Mouse (Mus musculus) stomach, embryonic 16.5 days (tissue): Measurements from ENCODE around the gene Gpr84. TPM values are rescaled to one million over a fixed set of nuclear protein-coding genes. Genes with fewer than 3 reads are reported as not detected.
A peak's percentile ranks its signal among the peaks of the same experiment; 100 is the strongest.

Experiments used
- ATAC-seq: fragments of 200-750 bp; cut with Nextera tagmentation; 2 replicates; pipeline ENCODE4 v1.8.0; 2017; ENCODE audit warnings: moderate number of reproducible peaks, moderate TSS enrichment; ENCODE audit not compliant: insufficient read depth, low FRiP score
- H3K27ac ChIP-seq: fragments of 300-500 bp; sonication (generic); 2 replicates; pipeline ENCODE4 v1.5.1; 2014; ENCODE audit warnings: low read length
- H3K27me3 ChIP-seq: fragments of 300-500 bp; sonication (generic); 2 replicates; pipeline ENCODE4 v1.6.1; 2014; ENCODE audit warnings: low read length, control low read depth, mixed read lengths; ENCODE audit not compliant: control insufficient read depth, insufficient read depth
- H3K36me3 ChIP-seq: fragments of 300-500 bp; sonication (generic); 2 replicates; pipeline ENCODE4 v1.6.1; 2014; ENCODE audit warnings: low read length; ENCODE audit not compliant: control insufficient read depth, insufficient read depth
- H3K4me1 ChIP-seq: fragments of 300-500 bp; sonication (generic); 2 replicates; pipeline ENCODE4 v1.6.1; 2014; ENCODE audit warnings: low read length, control low read depth, mixed read lengths; ENCODE audit not compliant: control insufficient read depth, insufficient read depth
- H3K4me2 ChIP-seq: fragments of 300-500 bp; sonication (generic); 2 replicates; pipeline ENCODE4 v1.6.1; 2014; ENCODE audit warnings: low read depth, low read length, mixed read lengths
- H3K4me3 ChIP-seq: fragments of 300-500 bp; sonication (generic); replicated peaks from 2 replicates; pipeline ENCODE4 v1.5.1; 2014; ENCODE audit warnings: mild to moderate bottlenecking, low read length
- H3K9ac ChIP-seq: fragments of 300-500 bp; sonication (generic); 2 replicates; pipeline ENCODE4 v1.6.1; 2014; ENCODE audit warnings: low read length
- H3K9me3 ChIP-seq: fragments of 300-500 bp; sonication (generic); replicated peaks from 2 replicates; pipeline ENCODE4 v1.6.1; 2016; ENCODE audit warnings: low read length, control low read depth; ENCODE audit not compliant: control insufficient read depth
- WGBS: fragments of 180-500 bp; shearing (Covaris S2); extraction: QIAGEN DNeasy Blood & Tissue Kit; methylation state at CpG from one replicate; pipeline ENCODE4 v1.1.7; 2014; 5-methylcytosine and 5-hydroxymethylcytosine counted together
- polyA plus RNA-seq: library from polyadenylated mRNA; unstranded; fragments of >200 nt; fragmentation: Nextera tagmentation; extraction: Ambion mirVana; gene quantifications from 2 replicates; pipeline ENCODE4 v1.2.1, GENCODE M21; 2015

The Gpr84 gene
- polyA plus RNA-seq, 1 experiment from 2014 or later: 0.15 TPM

DNA sequence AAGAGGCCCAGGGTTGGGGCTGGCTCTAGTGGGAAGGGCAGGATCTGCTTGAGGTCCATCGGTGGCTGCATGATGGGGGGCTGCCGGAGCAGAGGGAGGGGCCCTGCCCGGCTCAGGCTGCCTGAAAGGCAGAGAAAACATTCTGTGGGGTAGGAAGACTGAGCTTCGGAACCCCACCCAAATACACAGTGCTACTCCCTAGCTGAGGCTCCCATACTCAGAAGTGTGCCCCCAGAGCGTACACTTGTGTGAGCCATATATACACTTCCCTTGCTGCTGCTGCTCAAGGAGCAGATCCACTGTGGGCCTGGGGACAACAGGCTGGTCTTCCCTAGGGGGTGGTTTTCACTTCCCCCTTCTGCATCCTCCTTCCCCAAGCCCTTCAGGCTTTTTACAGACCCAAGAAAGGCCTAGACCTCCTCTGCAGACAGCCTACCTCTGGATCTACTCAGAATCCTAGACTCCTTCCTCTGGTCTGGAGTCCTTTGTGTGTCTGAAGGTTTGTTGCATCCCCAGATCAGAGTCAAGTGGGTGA lies 22.7 kb upstream of the Gpr84 start:
- no peak for ATAC-seq
- Histone ChIP-seq H3K4me3 (no peak overlapping the region; the same call in 1 of the 2 replicates), H3K4me1 (peaks cover 11% of the 10 kb centered on the region), H3K9ac (0 out of 2 replicates have a peak overlapping the region, but pooled peaks have one; percentile 22), H3K27ac (no peak overlapping the region), H3K36me3 (no peaks in the 10 kb centered on the region), H3K9me3 (no peaks in the 10 kb centered on the region), H3K27me3 (no peaks in the 10 kb centered on the region), H3K4me2 (0 out of 2 replicates have a peak overlapping the region, but pooled peaks have one; percentile 10)
- WGBS: 61% methylated on average over 5 of the region's 5 CpGs

- Histone ChIP-seq H3K4me3 (peak overlapping the region; percentile 54), H3K4me2 (peak overlapping the region; percentile 78), H3K27me3 (no peaks in the 10 kb centered on the region), H3K27ac (peak overlapping the region; percentile 61), H3K9ac (peak overlapping the region; percentile 85), H3K9me3 (no peaks in the 10 kb centered on the region), H3K4me1 (peaks cover 19% of the 10 kb centered on the region), H3K36me3 (no peaks in the 10 kb centered on the region)
- peak; percentile 97 for ATAC-seq
- under 1% methylated on average over 40 of the region's 40 CpGs for WGBS
These were observed 13.2 kb upstream of the Gpr84 start for GRCm38 (mm10) chr15:103323455-103324247.

DNA sequence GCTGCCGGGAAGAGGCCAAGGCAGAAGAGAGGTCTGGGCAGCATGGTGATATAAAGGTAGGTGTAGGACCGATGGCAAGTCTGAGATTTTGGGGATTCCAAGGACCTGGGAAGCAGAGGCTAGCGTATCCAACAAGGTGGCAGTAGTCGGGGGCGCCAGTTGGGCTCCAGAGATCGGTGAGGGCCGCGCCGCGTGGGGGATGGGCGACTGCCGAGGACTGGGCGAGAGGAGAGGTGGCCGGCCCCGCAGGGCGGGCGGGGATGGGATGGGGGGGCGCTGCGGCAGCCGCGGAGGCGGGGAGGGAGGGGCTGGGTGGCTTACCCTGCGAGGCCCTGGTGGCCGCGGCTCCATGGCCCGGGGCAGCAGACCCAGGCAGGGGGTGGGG lies 12.7 kb upstream of the Gpr84 start:
- ATAC-seq: peak; percentile 61
- under 1% methylated on average over 25 of the region's 26 CpGs for WGBS
- H3K4me1 ChIP-seq: peaks cover 23% of the 10 kb centered on the region
- H3K36me3 ChIP-seq: no peaks in the 10 kb centered on the region
- no peak overlapping the region for H3K27ac ChIP-seq
- H3K4me3 ChIP-seq: peak overlapping the region; percentile 54
- H3K27me3 ChIP-seq: no peaks in the 10 kb centered on the region
- H3K9ac ChIP-seq: peak overlapping the region; percentile 85
- H3K9me3 ChIP-seq: no peaks in the 10 kb centered on the region
- peak overlapping the region; percentile 78 for H3K4me2 ChIP-seq

GRCm38 (mm10) chr15:103322396-103322795 lies 12.0 kb upstream of the Gpr84 start:
- H3K9me3 ChIP-seq: no peaks in the 10 kb centered on the region
- H3K36me3 ChIP-seq: no peaks in the 10 kb centered on the region
- H3K4me3 ChIP-seq: peak overlapping the region; percentile 54
- H3K4me1 ChIP-seq: peaks cover 23% of the 10 kb centered on the region
- H3K4me2 ChIP-seq: peak overlapping the region; percentile 78
- H3K9ac ChIP-seq: peak overlapping the region; percentile 85
- 45% methylated on average over 4 of the region's 4 CpGs for WGBS
- no peak overlapping the region for H3K27ac ChIP-seq
- no peaks in the 10 kb centered on the region for H3K27me3 ChIP-seq
- ATAC-seq: no peak

DNA sequence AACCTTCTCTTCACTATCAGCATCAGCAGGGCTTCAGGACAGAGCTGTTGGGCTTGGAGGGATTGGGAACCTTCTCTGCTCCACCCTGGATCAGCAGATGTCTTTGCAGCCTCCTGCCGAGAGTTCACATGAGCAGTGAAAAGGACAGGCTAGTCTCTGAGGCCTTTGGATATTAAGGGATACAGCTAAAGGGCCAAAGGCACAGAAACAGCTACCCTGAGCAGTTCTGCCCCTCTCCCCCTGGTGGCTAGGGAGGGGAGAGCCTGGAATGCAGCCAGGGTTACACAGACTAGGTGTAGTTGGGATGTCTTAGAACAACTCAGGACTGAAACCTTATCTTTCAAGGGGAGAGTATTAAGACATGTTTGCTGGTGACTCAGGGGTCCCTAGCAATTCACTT lies 10.7 kb upstream of the Gpr84 start:
- no peak overlapping the region; the same call in 1 of the 2 replicates for H3K9ac ChIP-seq
- peaks cover 25% of the 10 kb centered on the region for H3K4me1 ChIP-seq
- H3K27ac ChIP-seq: no peak overlapping the region
- H3K27me3 ChIP-seq: no peaks in the 10 kb centered on the region
- no peak overlapping the region for H3K4me2 ChIP-seq
- ATAC-seq: no peak
- no peaks in the 10 kb centered on the region for H3K36me3 ChIP-seq
- WGBS: 70% methylated on average over 1 of the region's 1 CpGs
- H3K9me3 ChIP-seq: no peaks in the 10 kb centered on the region
- no peak overlapping the region for H3K4me3 ChIP-seq

DNA sequence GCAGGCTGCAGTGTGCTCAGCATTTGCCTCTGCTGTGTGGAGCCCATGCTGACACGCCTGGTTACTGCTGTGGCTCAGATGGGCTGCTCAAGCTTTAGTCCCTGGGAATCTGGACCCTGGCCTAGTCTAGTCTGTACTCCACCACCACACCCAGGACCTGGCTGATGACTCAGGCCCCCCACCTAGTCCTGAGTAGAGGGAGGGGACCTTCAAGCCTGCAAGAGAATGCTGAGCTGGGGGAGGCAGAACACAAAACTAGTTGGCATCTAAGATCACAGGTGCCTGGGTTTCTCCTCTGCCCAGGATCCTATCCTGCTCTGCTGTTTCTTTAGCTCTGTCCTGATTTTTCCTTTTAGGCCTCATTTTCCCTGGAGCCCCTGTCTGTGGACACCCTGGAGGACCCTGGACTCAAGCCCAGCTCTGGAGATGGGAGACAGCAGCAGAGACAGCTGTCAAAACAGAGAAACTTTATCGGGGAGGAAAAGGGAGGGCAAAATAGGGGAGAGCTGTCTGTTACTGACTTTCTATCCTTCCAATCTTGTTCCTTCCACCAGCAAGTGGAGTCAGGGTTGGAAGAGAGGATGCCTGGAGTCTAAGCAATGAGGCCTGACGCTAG lies 7.9 kb upstream of the Gpr84 start:
- H3K9me3 ChIP-seq: no peaks in the 10 kb centered on the region
- peak overlapping the region; percentile 33; the same call in 1 of the 2 replicates for H3K27ac ChIP-seq
- ATAC-seq: no peak
- WGBS: 62% methylated on average over 3 of the region's 3 CpGs
- H3K4me2 ChIP-seq: no peak overlapping the region
- no peaks in the 10 kb centered on the region for H3K36me3 ChIP-seq
- H3K4me1 ChIP-seq: peaks cover 47% of the 10 kb centered on the region
- peak overlapping the region; percentile 32 for H3K9ac ChIP-seq
- no peaks in the 10 kb centered on the region for H3K27me3 ChIP-seq
- H3K4me3 ChIP-seq: no peak overlapping the region

GRCm38 (mm10) chr15:103317731-103318130 lies 7.3 kb upstream of the Gpr84 start:
- Histone ChIP-seq H3K4me3 (no peak overlapping the region), H3K9ac (peak overlapping the region; percentile 20; the same call in 1 of the 2 replicates), H3K36me3 (no peaks in the 10 kb centered on the region), H3K27me3 (no peaks in the 10 kb centered on the region), H3K4me2 (no peak overlapping the region), H3K9me3 (no peaks in the 10 kb centered on the region), H3K4me1 (peaks cover 44% of the 10 kb centered on the region), H3K27ac (peak overlapping the region; percentile 33; the same call in 1 of the 2 replicates)
- WGBS: 92% methylated on average over 8 of the region's 8 CpGs
- no peak for ATAC-seq

DNA sequence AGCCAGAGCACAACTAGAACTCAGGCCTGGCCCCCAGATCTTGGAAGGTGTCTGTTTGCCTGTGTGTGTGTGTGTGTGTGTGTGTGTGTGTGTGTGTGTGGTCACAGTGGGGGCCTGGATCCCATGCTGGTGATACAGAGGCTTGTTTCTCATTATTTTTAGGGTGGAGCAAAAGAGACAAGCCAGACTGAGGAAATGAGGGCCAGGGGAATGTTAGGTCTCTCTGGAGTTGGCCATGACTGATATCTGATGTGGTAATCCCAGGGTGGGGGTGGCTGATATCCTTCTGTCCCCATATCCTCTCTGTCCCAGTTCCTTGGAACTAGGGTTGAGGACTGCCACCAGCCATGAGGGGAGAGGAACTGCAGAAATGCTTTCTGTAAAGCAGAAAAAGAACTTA lies 6.7 kb upstream of the Gpr84 start:
- Histone ChIP-seq H3K36me3 (no peaks in the 10 kb centered on the region), H3K9ac (no peak overlapping the region), H3K4me1 (peaks cover 38% of the 10 kb centered on the region), H3K4me3 (no peak overlapping the region), H3K9me3 (no peaks in the 10 kb centered on the region), H3K4me2 (no peak overlapping the region), H3K27me3 (no peaks in the 10 kb centered on the region), H3K27ac (no peak overlapping the region)
- no peak for ATAC-seq
